Mouse (Mus musculus) left cerebral cortex, adult 9 months (tissue): ENCODE results near the gene Popdc2.
"Not testable (repeated sequence)": the region's sequence is repeated elsewhere in the genome, so short reads cannot be mapped to it uniquely, and the experiment has no call there.

Experiments used
- DNase-seq, 2 experiments: peaks; one replicate each; pipeline ENCODE4 v3.0.0; 2022; ENCODE audit warnings: low spot score in 2 of 2

The Popdc2 gene

GRCm38 (mm10) chr16:38361933-38362332, at the start of gene Popdc2:
Popdc2 (plus strand) TSS chr16:38362209.
- DNase-seq = no peak

GRCm38 (mm10) chr16:38318492-38318891, 43.5 kb upstream of the Popdc2 start:
- no peak for DNase-seq

- no peak for DNase-seq
Observed at GRCm38 (mm10) chr16:38319087-38319486, 42.9 kb upstream of the Popdc2 start.

GRCm38 (mm10) chr16:38321452-38321935, 40.5 kb upstream of the Popdc2 start:
- peak; percentile 22 to 67 for DNase-seq

GRCm38 (mm10) chr16:38324311-38324710, 37.7 kb upstream of the Popdc2 start:
- DNase-seq = no peak

GRCm38 (mm10) chr16:38326778-38327397, 35.1 kb upstream of the Popdc2 start:
- DNase-seq = no peak

- no peak for DNase-seq
Observed at GRCm38 (mm10) chr16:38329340-38329739, 32.7 kb upstream of the Popdc2 start.

- no peak for DNase-seq
Observed at GRCm38 (mm10) chr16:38334431-38334830, 27.6 kb upstream of the Popdc2 start.

GRCm38 (mm10) chr16:38338077-38338476, 23.9 kb upstream of the Popdc2 start:
- not testable (repeated sequence) for DNase-seq

- DNase-seq = peak; percentile 28 to 67
Observed at GRCm38 (mm10) chr16:38341396-38342324, 20.3 kb upstream of the Popdc2 start, which contains the start of gene Maats1. Maats1 (minus strand) TSS chr16:38342143.

GRCm38 (mm10) chr16:38344941-38345725, 16.9 kb upstream of the Popdc2 start:
- no peak for DNase-seq

GRCm38 (mm10) chr16:38346529-38347325, 15.3 kb upstream of the Popdc2 start, which contains the start of the genes Cox17 and Gm21987:
Cox17 (plus strand) TSS chr16:38346991.
Gm21987 (plus strand) TSS chr16:38347040.
- DNase-seq = peak; percentile 92 to 95

GRCm38 (mm10) chr16:38347588-38347987, 14.4 kb upstream of the Popdc2 start:
- DNase-seq = no peak

GRCm38 (mm10) chr16:38348217-38348761, 13.7 kb upstream of the Popdc2 start:
- no peak for DNase-seq

- no peak for DNase-seq
Observed at GRCm38 (mm10) chr16:38349881-38350280, 12.1 kb upstream of the Popdc2 start.

- no peak for DNase-seq
Observed at GRCm38 (mm10) chr16:38350361-38350855, 11.6 kb upstream of the Popdc2 start.

GRCm38 (mm10) chr16:38350939-38351338, 11.1 kb upstream of the Popdc2 start:
- no peak for DNase-seq

- DNase-seq = no peak
Observed at GRCm38 (mm10) chr16:38352031-38352430, 10.0 kb upstream of the Popdc2 start.

- DNase-seq = no peak
Observed at GRCm38 (mm10) chr16:38352851-38353250, 9.2 kb upstream of the Popdc2 start.

- DNase-seq = no peak
Observed at GRCm38 (mm10) chr16:38353642-38354041, 8.4 kb upstream of the Popdc2 start.
